Mouse (Mus musculus) forebrain, embryonic 14.5 days (tissue): ENCODE measurements at regions not wholly inside any gene's neighbourhood (a gene's known extent, or its start where the extent isn't known, plus 50 kb on each side); places are given as distances from the start of the nearest gene placed in this dataset.

Source experiments
- ATAC-seq: fragments of 200-750 bp; cut with Nextera tagmentation; 2 replicates; pipeline ENCODE4 v1.8.0; 2017; ENCODE audit warnings: mild to moderate bottlenecking, moderate library complexity
- DNase-seq: peaks from one replicate; pipeline ENCODE4 v3.0.0-alpha.2; 2015; ENCODE audit warnings: low spot score
- H3K27ac ChIP-seq: fragments of 300-500 bp; sonication (generic); 2 replicates; pipeline ENCODE4 v1.5.1; 2014; ENCODE audit warnings: low read depth, mild to moderate bottlenecking, control low read depth, low read length, moderate library complexity
- H3K27me3 ChIP-seq: fragments of 300-500 bp; sonication (generic); replicated peaks from 2 replicates; pipeline ENCODE4 v1.6.1; 2014; ENCODE audit warnings: low read length, control low read depth, mixed read lengths; ENCODE audit not compliant: control insufficient read depth, insufficient read depth
- H3K36me3 ChIP-seq: fragments of 300-500 bp; sonication (generic); 2 replicates; pipeline ENCODE4 v1.6.1; 2014; ENCODE audit warnings: low read length, control low read depth; ENCODE audit not compliant: control insufficient read depth, insufficient read depth
- H3K4me1 ChIP-seq: fragments of 300-500 bp; sonication (generic); 2 replicates; pipeline ENCODE4 v1.6.1; 2014; ENCODE audit warnings: antibody characterized with exemption, low read length, control low read depth; ENCODE audit not compliant: control insufficient read depth, insufficient read depth
- H3K4me2 ChIP-seq: fragments of 300-500 bp; sonication (generic); 2 replicates; pipeline ENCODE4 v1.6.1; 2014; ENCODE audit warnings: mild to moderate bottlenecking, control low read depth, low read length
- H3K4me3 ChIP-seq: fragments of 300-500 bp; sonication (generic); 2 replicates; pipeline ENCODE4 v1.5.1; 2014; ENCODE audit warnings: low read depth, low read length, control low read depth
- H3K9ac ChIP-seq: fragments of 300-500 bp; sonication (generic); 2 replicates; pipeline ENCODE4 v1.6.1; 2014; ENCODE audit warnings: mild to moderate bottlenecking, low read length, control low read depth, moderate library complexity
- H3K9me3 ChIP-seq: fragments of 300-500 bp; sonication (generic); replicated peaks from 2 replicates; pipeline ENCODE4 v1.6.1; 2016; ENCODE audit warnings: low read length, control low read depth, mixed read lengths; ENCODE audit not compliant: control insufficient read depth
- WGBS: fragments of 180-500 bp; shearing (Covaris S2); extraction: QIAGEN DNeasy Blood & Tissue Kit; methylation state at CpG from one replicate; pipeline ENCODE4 v1.1.7; 2014; 5-methylcytosine and 5-hydroxymethylcytosine counted together

GRCm38 (mm10) chr8:87093716-87094115 lies 208.7 kb upstream of the N4bp1 start:
- ATAC-seq (no peak), DNase-seq (no peak)
- Histone ChIP-seq H3K36me3 (no peaks in the 10 kb centered on the region), H3K27ac (no peak overlapping the region), H3K27me3 (no peaks in the 10 kb centered on the region), H3K4me1 (no peaks in the 10 kb centered on the region), H3K4me2 (no peak overlapping the region), H3K9ac (no peak overlapping the region), H3K4me3 (no peak overlapping the region), H3K9me3 (no peaks in the 10 kb centered on the region)
- 79% methylated on average over 10 of the region's 10 CpGs for WGBS

GRCm38 (mm10) chr8:87093081-87093480 lies 208.0 kb upstream of the N4bp1 start:
- Histone ChIP-seq H3K27ac (no peak overlapping the region), H3K4me2 (no peak overlapping the region), H3K4me1 (no peaks in the 10 kb centered on the region), H3K36me3 (no peaks in the 10 kb centered on the region), H3K9ac (no peak overlapping the region), H3K4me3 (no peak overlapping the region), H3K9me3 (no peaks in the 10 kb centered on the region), H3K27me3 (no peaks in the 10 kb centered on the region)
- ATAC-seq (no peak), DNase-seq (no peak)
- WGBS = 85% methylated on average over 5 of the region's 5 CpGs

GRCm38 (mm10) chr8:87087451-87088095 lies 202.5 kb upstream of the N4bp1 start:
- H3K27ac ChIP-seq = no peak overlapping the region
- no peak overlapping the region for H3K4me2 ChIP-seq
- no peak overlapping the region for H3K4me3 ChIP-seq
- ATAC-seq (no peak), DNase-seq (peak; percentile 39)
- H3K36me3 ChIP-seq = no peaks in the 10 kb centered on the region
- no peak overlapping the region for H3K9ac ChIP-seq
- no peaks in the 10 kb centered on the region for H3K9me3 ChIP-seq
- 49% methylated on average over 9 of the region's 9 CpGs for WGBS
- H3K27me3 ChIP-seq = no peaks in the 10 kb centered on the region
- no peaks in the 10 kb centered on the region for H3K4me1 ChIP-seq

GRCm38 (mm10) chr8:87078260-87078659 lies 193.2 kb upstream of the N4bp1 start:
- H3K4me3 ChIP-seq = no peak overlapping the region
- no peaks in the 10 kb centered on the region for H3K36me3 ChIP-seq
- H3K4me2 ChIP-seq = no peak overlapping the region
- DNase-seq (peak; percentile 74), ATAC-seq (no peak)
- no peak overlapping the region for H3K9ac ChIP-seq
- H3K27ac ChIP-seq = no peak overlapping the region
- 16% methylated on average over 6 of the region's 6 CpGs for WGBS
- H3K27me3 ChIP-seq = no peaks in the 10 kb centered on the region
- H3K9me3 ChIP-seq = no peaks in the 10 kb centered on the region
- peaks cover 3% of the 10 kb centered on the region; the same call in 1 of the 2 replicates for H3K4me1 ChIP-seq

- DNase-seq (no peak), ATAC-seq (no peak)
- 82% methylated on average over 4 of the region's 4 CpGs for WGBS
These were observed 190.9 kb upstream of the N4bp1 start for GRCm38 (mm10) chr8:87075921-87076320.

GRCm38 (mm10) chr8:87071224-87071623 lies 186.2 kb upstream of the N4bp1 start:
- Histone ChIP-seq H3K4me1 (no peaks in the 10 kb centered on the region), H3K27ac (no peak overlapping the region), H3K36me3 (no peaks in the 10 kb centered on the region), H3K4me2 (no peak overlapping the region), H3K9ac (no peak overlapping the region), H3K4me3 (no peak overlapping the region), H3K27me3 (no peaks in the 10 kb centered on the region), H3K9me3 (no peaks in the 10 kb centered on the region)
- no peak for ATAC-seq
- no peak for DNase-seq

More at GRCm38 (mm10) chr8:87075921-87076320, 190.9 kb upstream of the N4bp1 start:
- no peak overlapping the region for H3K27ac ChIP-seq
- H3K9me3 ChIP-seq = no peaks in the 10 kb centered on the region
- peaks cover 3% of the 10 kb centered on the region; the same call in 1 of the 2 replicates for H3K4me1 ChIP-seq
- no peaks in the 10 kb centered on the region for H3K27me3 ChIP-seq
- no peaks in the 10 kb centered on the region for H3K36me3 ChIP-seq
- H3K9ac ChIP-seq = no peak overlapping the region
- H3K4me3 ChIP-seq = no peak overlapping the region
- no peak overlapping the region for H3K4me2 ChIP-seq

GRCm38 (mm10) chr8:87067106-87067505 lies 182.0 kb upstream of the N4bp1 start:
- H3K4me2 ChIP-seq = no peak overlapping the region
- no peak overlapping the region for H3K27ac ChIP-seq
- H3K4me3 ChIP-seq = no peak overlapping the region
- H3K9ac ChIP-seq = no peak overlapping the region
- DNase-seq (no peak), ATAC-seq (no peak)
- peaks cover 2% of the 10 kb centered on the region; the same call in 1 of the 2 replicates for H3K4me1 ChIP-seq
- no peaks in the 10 kb centered on the region for H3K27me3 ChIP-seq
- no peaks in the 10 kb centered on the region for H3K9me3 ChIP-seq
- no peaks in the 10 kb centered on the region for H3K36me3 ChIP-seq

GRCm38 (mm10) chr8:87064768-87065167 lies 179.7 kb upstream of the N4bp1 start:
- Histone ChIP-seq H3K27ac (0 out of 2 replicates have a peak overlapping the region, but pooled peaks have one; percentile 17), H3K4me3 (no peak overlapping the region), H3K36me3 (no peaks in the 10 kb centered on the region), H3K4me1 (peaks cover 2% of the 10 kb centered on the region; the same call in 1 of the 2 replicates), H3K9ac (no peak overlapping the region), H3K9me3 (no peaks in the 10 kb centered on the region), H3K4me2 (no peak overlapping the region), H3K27me3 (no peaks in the 10 kb centered on the region)
- ATAC-seq (peak; percentile 51; the same call in 1 of the 2 replicates), DNase-seq (peak; percentile 38)
- 16% methylated on average over 9 of the region's 9 CpGs for WGBS

GRCm38 (mm10) chr8:87064250-87064747 lies 179.2 kb upstream of the N4bp1 start:
- DNase-seq (peak; percentile 87), ATAC-seq (peak; percentile 87)
- no peak overlapping the region; the same call in 1 of the 2 replicates for H3K4me2 ChIP-seq
- 3% methylated on average over 12 of the region's 12 CpGs for WGBS
- peaks cover 2% of the 10 kb centered on the region; the same call in 1 of the 2 replicates for H3K4me1 ChIP-seq
- H3K27me3 ChIP-seq = no peaks in the 10 kb centered on the region
- no peak overlapping the region for H3K9ac ChIP-seq
- no peak overlapping the region for H3K27ac ChIP-seq
- no peak overlapping the region for H3K4me3 ChIP-seq
- no peaks in the 10 kb centered on the region for H3K36me3 ChIP-seq
- no peaks in the 10 kb centered on the region for H3K9me3 ChIP-seq
